ENCODE assay signal across 9 mouse cellular contexts in genomic region chr9:44083392-44084121, GRCm38 (mm10). TPM values are rescaled to one million over a fixed set of nuclear protein-coding genes. Genes with fewer than 3 reads are reported as not detected.
A peak's percentile ranks its signal among the peaks of the same experiment; 100 is the strongest.
DNase-seq lines count a peak whose midpoint lies in the region; ATAC-seq lines count a peak whose summit lies in the region.
"Had no signal": no experiment of that assay in that cellular context is flagged by ENCODE, and none has a peak within 500 bp of the region (broad histone marks: within the 10 kb centered on the region; RNA-seq: fewer than 3 reads in every experiment).

No protein-coding gene starts in this region.

- peak overlapping the region; percentile 73 for H3K4me3 ChIP-seq in heart, embryonic 11.5 days (ENCODE audit: low read depth, low read length)
- H3K4me3 ChIP-seq in hindbrain, embryonic 10.5 days = peak overlapping the region; percentile 67
- peak overlapping the region; percentile 56 for H3K4me3 ChIP-seq in neural tube, embryonic 13.5 days

- H3K4me2 ChIP-seq in heart, embryonic 11.5 days = peak overlapping the region; percentile 99
- peak overlapping the region; percentile 99 for H3K4me2 ChIP-seq in neural tube, embryonic 13.5 days

- no peak for ATAC-seq in heart, embryonic 11.5 days (replicated peaks; ENCODE audit: insufficient number of reproducible peaks, low FRiP score, low TSS enrichment)
- no peak for ATAC-seq in neural tube, embryonic 13.5 days (ENCODE audit: low read depth)

- H3K27ac ChIP-seq in heart, embryonic 11.5 days (ENCODE audit: low read depth, low read length) = peak overlapping the region; percentile 81
- no peak overlapping the region for H3K27ac ChIP-seq in hindbrain, embryonic 10.5 days
- H3K27ac ChIP-seq in neural tube, embryonic 13.5 days (replicated peaks) = no peak overlapping the region

- H3K4me1 ChIP-seq in heart, embryonic 11.5 days (ENCODE audit: control insufficient read depth, insufficient read depth, low read length) = peaks cover 52% of the 10 kb centered on the region
- peaks cover 60% of the 10 kb centered on the region for H3K4me1 ChIP-seq in hindbrain, embryonic 10.5 days (replicated peaks)
- peaks cover 49% of the 10 kb centered on the region for H3K4me1 ChIP-seq in neural tube, embryonic 13.5 days (replicated peaks)

- no peaks in the 10 kb centered on the region; the same call in 1 of the 2 replicates for H3K27me3 ChIP-seq in heart, embryonic 11.5 days (ENCODE audit: control insufficient read depth, insufficient read depth, low read length)
- peaks cover 95% of the 10 kb centered on the region for H3K27me3 ChIP-seq in hindbrain, embryonic 10.5 days (ENCODE audit: insufficient read depth, poor library complexity, severe bottlenecking)
- H3K27me3 ChIP-seq in neural tube, embryonic 13.5 days = peaks cover 56% of the 10 kb centered on the region

- no peaks in the 10 kb centered on the region for H3K36me3 ChIP-seq in heart, embryonic 11.5 days (ENCODE audit: control insufficient read depth, insufficient read depth, low read length)
- no peaks in the 10 kb centered on the region for H3K36me3 ChIP-seq in hindbrain, embryonic 10.5 days
- H3K36me3 ChIP-seq in neural tube, embryonic 13.5 days = no peaks in the 10 kb centered on the region

- WGBS in heart, embryonic 11.5 days (ENCODE audit: insufficient replicate concordance) = 5% methylated on average over 23 of the region's 23 CpGs
- WGBS in hindbrain, embryonic 10.5 days = 9% methylated on average over 23 of the region's 23 CpGs
- WGBS in neural tube, embryonic 13.5 days = 12% methylated on average over 23 of the region's 23 CpGs

- DNase-seq in heart, postnatal 4 days = no peak
- DNase-seq in embryo, embryonic 10.5 days (ENCODE audit: low spot score) = peak; percentile 27
- no peak for DNase-seq in hindbrain, embryonic 10.5 days (ENCODE audit: low spot score)
- DNase-seq in left cerebral cortex, adult 9 months (ENCODE audit: low spot score in 2 of 2) = peak; percentile 89 to 91
- no peak for DNase-seq in adrenal gland, adult 8-10 months
- no peak for DNase-seq in ovary, postnatal 36 days (ENCODE audit: low spot score)

- peak overlapping the region; percentile 55 for H3K9ac ChIP-seq in heart, embryonic 11.5 days (ENCODE audit: low read depth, low read length)
- no peak overlapping the region for H3K9ac ChIP-seq in neural tube, embryonic 13.5 days

- H3K9me3 ChIP-seq in heart, embryonic 11.5 days (replicated peaks; ENCODE audit: control insufficient read depth, low read length) = no peaks in the 10 kb centered on the region
- no peaks in the 10 kb centered on the region for H3K9me3 ChIP-seq in hindbrain, embryonic 10.5 days
- H3K9me3 ChIP-seq in neural tube, embryonic 13.5 days = no peaks in the 10 kb centered on the region

RNA-seq across cellular contexts. Expression of gene Usp2, which starts 16.7 kb away (rescaled TPM):
- 51.3 and 53.8 TPM in 2 replicates for polyA plus RNA-seq in heart, embryonic 11.5 days (2014; fragmentation: Nextera tagmentation; extraction: Ambion mirVana)
- 10 to 100 TPM; 72.6 to 79.0 TPM for total RNA-seq in heart, postnatal 4 days (2021)
- 13.5 and 14.3 TPM in 2 replicates for polyA plus RNA-seq in hindbrain, embryonic 10.5 days (2016; fragmentation: Nextera tagmentation; extraction: Ambion mirVana)
- 8.7 and 12.6 TPM in 2 replicates for polyA plus RNA-seq in neural tube, embryonic 13.5 days (2015; fragmentation: Nextera tagmentation; extraction: Ambion mirVana)
- total RNA-seq in adrenal gland, adult 8-10 months (2022) = 10 to 100 TPM; 39.1 to 77.6 (median 51.7) TPM

RNA-seq across cellular contexts. Expression of gene Mfrp, which starts 18.0 kb away (rescaled TPM):
- polyA plus RNA-seq in heart, embryonic 11.5 days (2014; fragmentation: Nextera tagmentation; extraction: Ambion mirVana) = 0.16 TPM in 1 of 2 replicates, not detected in the other
- total RNA-seq in heart, postnatal 4 days (2021) = not detected
- polyA plus RNA-seq in hindbrain, embryonic 10.5 days (2016; fragmentation: Nextera tagmentation; extraction: Ambion mirVana) = 0.14 and 0.30 TPM in 2 replicates
- not detected in 2 replicates for polyA plus RNA-seq in neural tube, embryonic 13.5 days (2015; fragmentation: Nextera tagmentation; extraction: Ambion mirVana)
- under 1 TPM in 2 of 4 experiments, not detected in 2; 0.10 to 0.31 TPM for total RNA-seq in adrenal gland, adult 8-10 months (2022)
- total RNA-seq: hematopoietic stem cell, adult 5-6 weeks had no signal

RNA-seq across cellular contexts. Expression of gene C1qtnf5, which starts 23.5 kb away (rescaled TPM):
- polyA plus RNA-seq in heart, embryonic 11.5 days (2014; fragmentation: Nextera tagmentation; extraction: Ambion mirVana) = 0.43 and 1.2 TPM in 2 replicates
- total RNA-seq in heart, postnatal 4 days (2021) = 1 to 10 TPM; 8.5 to 9.7 TPM
- 0.31 and 1.1 TPM in 2 replicates for polyA plus RNA-seq in hindbrain, embryonic 10.5 days (2016; fragmentation: Nextera tagmentation; extraction: Ambion mirVana)
- polyA plus RNA-seq in neural tube, embryonic 13.5 days (2015; fragmentation: Nextera tagmentation; extraction: Ambion mirVana) = 3.1 and 3.6 TPM in 2 replicates
- total RNA-seq in adrenal gland, adult 8-10 months (2022) = 10 to 100 TPM; 13.7 to 22.0 (median 18.7) TPM
- total RNA-seq: hematopoietic stem cell, adult 5-6 weeks had no signal

RNA-seq across cellular contexts. Expression of gene Gm49380, which starts 29.7 kb away (rescaled TPM):
- polyA plus RNA-seq in heart, embryonic 11.5 days (2014; fragmentation: Nextera tagmentation; extraction: Ambion mirVana) = 0.28 TPM in 1 of 2 replicates, not detected in the other
- not detected for total RNA-seq in heart, postnatal 4 days (2021)
- 0.22 and 0.75 TPM in 2 replicates for polyA plus RNA-seq in hindbrain, embryonic 10.5 days (2016; fragmentation: Nextera tagmentation; extraction: Ambion mirVana)
- polyA plus RNA-seq in neural tube, embryonic 13.5 days (2015; fragmentation: Nextera tagmentation; extraction: Ambion mirVana) = 0.18 and 0.28 TPM in 2 replicates
- total RNA-seq in adrenal gland, adult 8-10 months (2022) = 1 to 10 TPM in 1 of 4 experiments, under 1 TPM in 3; 0.20 to 1.1 (median 0.93) TPM
- total RNA-seq: hematopoietic stem cell, adult 5-6 weeks had no signal

RNA-seq across cellular contexts. Expression of gene Rnf26, which starts 29.8 kb away (rescaled TPM):
- 35.2 and 38.2 TPM in 2 replicates for polyA plus RNA-seq in heart, embryonic 11.5 days (2014; fragmentation: Nextera tagmentation; extraction: Ambion mirVana)
- total RNA-seq in heart, postnatal 4 days (2021) = 10 to 100 TPM; 22.3 to 24.7 TPM
- 75.6 and 76.9 TPM in 2 replicates for polyA plus RNA-seq in hindbrain, embryonic 10.5 days (2016; fragmentation: Nextera tagmentation; extraction: Ambion mirVana)
- 34.5 and 35.4 TPM in 2 replicates for polyA plus RNA-seq in neural tube, embryonic 13.5 days (2015; fragmentation: Nextera tagmentation; extraction: Ambion mirVana)
- 10 to 100 TPM; 29.8 to 36.7 (median 31.5) TPM for total RNA-seq in adrenal gland, adult 8-10 months (2022)

Comparison
In these comparisons a context has a peak if more than half of its experiments do, and no peak if none do; other contexts are left out.
1. DNase-seq: peak in embryo, embryonic 10.5 days (single experiment) and left cerebral cortex, adult 9 months (2 of 2); none in heart, postnatal 4 days (single experiment), hindbrain, embryonic 10.5 days (single experiment), adrenal gland, adult 8-10 months (single experiment) and ovary, postnatal 36 days (single experiment).
2. Peak in every context shown above with its lines, with median percentiles within 50 percentile points of each other: H3K4me3 ChIP-seq.